Mouse (Mus musculus) midbrain, embryonic 12.5 days (tissue): ENCODE measurements around the gene Wdr19. TPM values are rescaled to one million over a fixed set of nuclear protein-coding genes. Genes with fewer than 3 reads are reported as not detected.

Source experiments
- ATAC-seq: fragments of 200-750 bp; cut with Nextera tagmentation; 2 replicates; pipeline ENCODE4 v1.8.0; 2017; ENCODE audit warnings: low read depth, moderate TSS enrichment, moderate library complexity; ENCODE audit not compliant: low FRiP score
- H3K27ac ChIP-seq: fragments of 300-500 bp; sonication (generic); replicated peaks from 2 replicates; pipeline ENCODE4 v1.5.1; 2016; ENCODE audit warnings: mild to moderate bottlenecking
- H3K27me3 ChIP-seq: fragments of 300-500 bp; sonication (generic); 2 replicates; pipeline ENCODE4 v1.6.1; 2016; ENCODE audit warnings: mild to moderate bottlenecking
- H3K36me3 ChIP-seq: fragments of 300-500 bp; sonication (generic); 2 replicates; pipeline ENCODE4 v1.6.1; 2016
- H3K4me1 ChIP-seq: fragments of 300-500 bp; sonication (generic); 2 replicates; pipeline ENCODE4 v1.6.1; 2016
- H3K4me2 ChIP-seq: fragments of 300-500 bp; sonication (generic); replicated peaks from 2 replicates; pipeline ENCODE4 v1.6.1; 2016; ENCODE audit warnings: mild to moderate bottlenecking, moderate library complexity
- H3K4me3 ChIP-seq: fragments of 300-500 bp; sonication (generic); 2 replicates; pipeline ENCODE4 v1.5.1; 2016; ENCODE audit warnings: mild to moderate bottlenecking
- H3K9ac ChIP-seq: fragments of 300-500 bp; sonication (generic); replicated peaks from 2 replicates; pipeline ENCODE4 v1.6.1; 2016; ENCODE audit warnings: mild to moderate bottlenecking, moderate library complexity
- H3K9me3 ChIP-seq: fragments of 300-500 bp; sonication (generic); 2 replicates; pipeline ENCODE4 v1.6.1; 2016; ENCODE audit warnings: mild to moderate bottlenecking
- WGBS: fragments of 180-500 bp; shearing (Covaris S2); methylation state at CpG from one replicate; pipeline ENCODE4 v1.1.7; 2016; 5-methylcytosine and 5-hydroxymethylcytosine counted together
- polyA plus RNA-seq: library from polyadenylated mRNA; unstranded; fragments of >200 nt; fragmentation: Nextera tagmentation; extraction: Ambion mirVana; gene quantifications from 2 replicates; pipeline ENCODE4 v1.2.1, GENCODE M21; 2016

The Wdr19 gene
- polyA plus RNA-seq, 1 experiment from 2014 or later, result 16.6 TPM

- Histone ChIP-seq H3K4me1 (no peaks in the 10 kb centered on the region), H3K36me3 (0 out of 2 replicates have a peak, but pooled peaks cover 11% of the 10 kb centered on the region), H3K9ac (no peak overlapping the region), H3K9me3 (no peaks in the 10 kb centered on the region), H3K27ac (no peak overlapping the region), H3K4me3 (no peak overlapping the region), H3K27me3 (no peaks in the 10 kb centered on the region), H3K4me2 (no peak overlapping the region)
- WGBS, result 88% methylated on average over 11 of the region's 11 CpGs
- no peak for ATAC-seq
Measured at GRCm38 (mm10) chr5:65217305-65218269, 18.1 kb downstream of the Wdr19 start.

- no peak overlapping the region for H3K27ac ChIP-seq
- no peak overlapping the region for H3K4me2 ChIP-seq
- H3K36me3 ChIP-seq, result peaks cover 35% of the 10 kb centered on the region; the same call in 1 of the 2 replicates
- WGBS, result 86% methylated on average over 7 of the region's 7 CpGs
- no peak overlapping the region for H3K9ac ChIP-seq
- no peaks in the 10 kb centered on the region for H3K4me1 ChIP-seq
- H3K4me3 ChIP-seq, result no peak overlapping the region
- H3K27me3 ChIP-seq, result no peaks in the 10 kb centered on the region
- no peak for ATAC-seq
- H3K9me3 ChIP-seq, result no peaks in the 10 kb centered on the region
Measured at GRCm38 (mm10) chr5:65221037-65221436, 21.5 kb downstream of the Wdr19 start.

DNA sequence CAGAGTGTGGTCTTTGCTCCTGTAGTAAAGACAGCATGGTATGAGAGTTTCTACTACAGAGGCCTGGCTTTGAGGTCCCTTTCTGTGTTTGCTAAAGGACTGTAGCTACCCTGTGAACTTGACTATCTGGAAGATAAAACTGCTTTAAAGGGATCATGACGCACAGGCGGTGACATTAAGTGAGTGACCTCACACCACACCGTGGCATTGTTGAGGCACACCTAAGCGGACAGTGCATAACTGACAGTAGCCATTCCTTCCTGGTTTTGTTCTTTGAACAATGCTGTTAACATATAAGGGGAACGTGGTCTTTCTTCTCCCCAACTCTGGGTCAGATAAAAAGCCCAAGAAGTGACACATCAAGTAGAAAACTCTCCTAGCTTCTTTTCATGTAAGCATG, 24.6 kb downstream of the Wdr19 start:
- no peaks in the 10 kb centered on the region for H3K9me3 ChIP-seq
- H3K4me3 ChIP-seq, result no peak overlapping the region
- peaks cover 52% of the 10 kb centered on the region for H3K36me3 ChIP-seq
- H3K27me3 ChIP-seq, result no peaks in the 10 kb centered on the region
- ATAC-seq, result no peak
- no peaks in the 10 kb centered on the region for H3K4me1 ChIP-seq
- 92% methylated on average over 5 of the region's 5 CpGs for WGBS
- no peak overlapping the region for H3K9ac ChIP-seq
- no peak overlapping the region for H3K27ac ChIP-seq
- no peak overlapping the region for H3K4me2 ChIP-seq

DNA sequence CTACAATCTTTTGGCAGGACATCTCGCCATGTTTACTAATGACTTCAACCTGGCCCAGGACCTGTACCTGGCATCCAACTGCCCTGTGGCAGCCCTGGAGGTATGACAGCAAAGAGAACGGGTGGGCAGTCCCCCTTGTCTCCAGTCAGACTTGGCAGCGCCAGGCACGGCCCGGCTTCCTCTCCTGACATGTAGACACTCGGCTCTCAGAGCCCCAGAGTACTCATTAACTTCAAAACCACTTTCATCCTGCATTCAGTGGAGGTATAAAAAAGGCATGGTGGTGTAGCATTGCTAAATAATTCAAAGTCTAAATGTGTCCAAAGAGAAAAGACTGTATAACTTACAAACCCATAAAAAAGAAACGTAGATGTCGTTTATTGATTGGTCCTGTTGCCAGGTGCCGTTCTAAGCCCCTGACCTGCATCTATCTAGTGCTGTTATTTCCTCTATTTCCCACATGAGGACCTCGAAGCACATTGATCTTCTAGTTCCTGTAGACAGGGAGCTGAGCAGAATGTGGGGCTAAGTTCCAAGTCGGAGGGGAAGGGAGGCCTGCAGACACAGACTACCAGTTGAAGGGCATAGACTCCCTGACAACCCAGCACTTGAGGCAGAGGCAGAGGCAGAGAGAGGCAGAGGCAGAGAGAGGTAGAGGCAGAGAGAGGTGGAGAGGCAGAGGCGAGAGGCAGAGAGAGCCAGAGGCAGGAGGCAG, 31.9 kb downstream of the Wdr19 start:
- 87% methylated on average over 12 of the region's 12 CpGs for WGBS
- H3K27me3 ChIP-seq, result no peaks in the 10 kb centered on the region
- H3K27ac ChIP-seq, result no peak overlapping the region
- H3K36me3 ChIP-seq, result peaks cover 38% of the 10 kb centered on the region
- no peaks in the 10 kb centered on the region for H3K4me1 ChIP-seq
- no peak overlapping the region for H3K9ac ChIP-seq
- no peak for ATAC-seq
- no peak overlapping the region for H3K4me3 ChIP-seq
- no peak overlapping the region for H3K4me2 ChIP-seq
- H3K9me3 ChIP-seq, result no peaks in the 10 kb centered on the region

- no peaks in the 10 kb centered on the region for H3K9me3 ChIP-seq
- WGBS, result 56% methylated on average over 5 of the region's 5 CpGs
- H3K4me3 ChIP-seq, result no peak overlapping the region
- H3K4me1 ChIP-seq, result no peaks in the 10 kb centered on the region
- no peaks in the 10 kb centered on the region for H3K27me3 ChIP-seq
- H3K36me3 ChIP-seq, result peaks cover 10% of the 10 kb centered on the region; the same call in 1 of the 2 replicates
- ATAC-seq, result no peak
- H3K9ac ChIP-seq, result no peak overlapping the region
- no peak overlapping the region for H3K4me2 ChIP-seq
- H3K27ac ChIP-seq, result no peak overlapping the region
Measured at GRCm38 (mm10) chr5:65242740-65243139, 43.2 kb downstream of the Wdr19 start.

DNA sequence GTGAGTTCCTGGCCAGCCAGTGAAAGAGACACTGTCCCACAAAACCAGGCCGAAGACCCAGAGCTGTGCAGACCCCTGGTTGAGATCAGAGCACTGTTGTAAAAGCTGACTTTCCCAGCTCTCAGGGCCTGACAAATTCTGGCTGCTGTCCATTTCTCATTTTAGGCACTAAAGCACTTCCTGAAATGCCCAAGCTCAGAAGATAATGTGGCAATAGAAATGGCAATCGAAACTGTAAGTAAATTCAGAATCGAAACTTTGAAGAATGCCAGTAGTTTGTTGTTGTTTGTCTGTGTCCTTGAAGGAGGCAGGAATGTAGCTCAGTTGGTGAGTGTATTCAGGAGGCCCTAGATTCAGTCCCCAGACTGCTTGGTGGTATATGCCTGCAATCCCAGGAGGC, 47.8 kb downstream of the Wdr19 start:
- Histone ChIP-seq H3K36me3 (peaks cover 26% of the 10 kb centered on the region), H3K4me3 (no peak overlapping the region), H3K4me2 (no peak overlapping the region), H3K4me1 (no peaks in the 10 kb centered on the region), H3K27ac (no peak overlapping the region), H3K9ac (no peak overlapping the region), H3K27me3 (no peaks in the 10 kb centered on the region), H3K9me3 (no peaks in the 10 kb centered on the region)
- no peak for ATAC-seq
- 91% methylated on average over 3 of the region's 3 CpGs for WGBS

DNA sequence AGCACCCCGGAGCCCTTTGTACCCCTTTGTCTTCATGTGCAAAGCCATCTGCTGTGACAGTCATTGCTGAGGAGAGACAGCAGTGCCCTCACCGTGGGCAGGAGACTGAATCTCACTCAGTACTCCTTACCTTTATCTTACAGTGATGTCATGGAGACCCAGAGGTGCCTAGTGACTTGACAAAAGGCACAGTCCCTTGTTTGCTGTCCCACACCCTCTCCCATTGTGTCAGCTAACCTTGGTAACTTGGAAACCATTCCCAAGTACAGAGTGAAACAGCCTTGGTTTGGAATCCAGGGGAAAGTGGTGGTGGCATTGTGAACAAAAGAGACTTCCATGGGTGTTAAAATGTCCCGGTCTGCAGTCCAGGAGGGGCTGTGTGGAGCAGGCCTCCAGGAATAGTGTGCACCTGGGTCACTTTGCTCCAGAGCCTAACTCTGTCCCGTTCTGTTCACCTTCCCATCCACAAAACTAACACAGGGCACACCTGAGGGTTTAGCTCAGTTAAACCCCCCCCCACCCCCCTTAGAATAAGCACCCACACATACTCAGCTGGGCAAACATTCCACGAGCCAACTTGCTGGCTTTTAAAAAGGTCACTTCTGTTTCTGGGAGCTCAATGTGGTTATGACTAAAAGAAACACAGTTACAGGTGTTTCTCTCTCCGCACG, 50.8 kb downstream of the Wdr19 start:
- H3K36me3 ChIP-seq, result peaks cover 41% of the 10 kb centered on the region
- H3K9me3 ChIP-seq, result no peaks in the 10 kb centered on the region
- H3K27me3 ChIP-seq, result no peaks in the 10 kb centered on the region
- peak; percentile 23; the same call in 1 of the 2 replicates for ATAC-seq
- no peak overlapping the region for H3K9ac ChIP-seq
- H3K4me1 ChIP-seq, result no peaks in the 10 kb centered on the region
- no peak overlapping the region for H3K4me3 ChIP-seq
- WGBS, result 68% methylated on average over 7 of the region's 7 CpGs
- no peak overlapping the region for H3K4me2 ChIP-seq
- no peak overlapping the region for H3K27ac ChIP-seq

DNA sequence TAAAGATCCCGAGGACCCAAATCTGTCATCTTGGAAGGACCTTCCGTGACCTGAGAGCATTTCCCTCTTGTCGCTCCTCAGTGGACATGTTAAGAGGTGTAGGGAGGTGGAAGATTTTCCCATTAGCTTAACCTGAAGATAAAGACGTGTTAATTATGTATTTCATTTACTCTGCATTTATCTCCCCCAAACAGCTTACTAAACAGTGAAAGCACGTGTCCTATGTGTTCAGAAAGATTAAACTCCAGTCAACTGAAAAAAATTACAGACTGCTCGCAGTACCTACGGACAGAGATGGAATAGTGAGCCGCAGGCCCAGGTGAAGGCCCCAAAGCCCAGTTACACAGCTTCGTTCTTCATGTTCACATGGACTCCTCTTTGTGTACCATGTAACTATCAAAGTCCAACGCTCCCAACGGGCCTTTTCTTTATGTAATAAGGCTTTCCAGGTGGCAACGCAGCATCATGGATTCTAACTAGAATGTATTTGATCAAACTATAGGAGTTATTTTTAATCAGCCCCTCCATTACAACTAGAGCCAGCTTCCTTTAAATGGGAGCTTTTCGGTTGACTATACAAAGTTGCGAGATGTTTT, 58.5 kb downstream of the Wdr19 start:
- H3K4me2 ChIP-seq, result no peak overlapping the region
- H3K36me3 ChIP-seq, result peaks cover 61% of the 10 kb centered on the region
- no peak overlapping the region for H3K4me3 ChIP-seq
- H3K9me3 ChIP-seq, result no peaks in the 10 kb centered on the region
- no peaks in the 10 kb centered on the region for H3K27me3 ChIP-seq
- H3K27ac ChIP-seq, result no peak overlapping the region
- WGBS, result 89% methylated on average over 14 of the region's 14 CpGs
- no peaks in the 10 kb centered on the region for H3K4me1 ChIP-seq
- no peak overlapping the region for H3K9ac ChIP-seq
- no peak for ATAC-seq

DNA sequence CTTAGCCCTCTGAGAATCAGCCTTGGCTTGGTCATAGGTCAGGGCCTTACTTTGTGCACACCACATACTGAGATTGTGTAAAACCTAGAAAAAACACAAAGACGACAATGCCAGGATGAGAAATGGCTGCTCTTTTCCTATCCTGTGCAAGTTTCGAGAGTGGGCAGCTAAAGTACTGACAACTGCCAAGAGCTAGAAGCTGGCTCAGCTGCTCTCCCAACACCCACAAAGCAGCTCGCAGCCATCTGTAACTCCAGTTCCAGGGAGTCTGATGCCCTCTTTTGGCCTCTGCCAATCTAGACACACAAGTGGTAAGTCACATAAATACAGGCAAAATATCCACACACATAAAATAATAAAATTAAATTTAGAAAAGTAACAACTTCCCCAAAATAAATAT, 74.5 kb downstream of the Wdr19 start:
- H3K4me1 ChIP-seq, result no peaks in the 10 kb centered on the region
- no peak overlapping the region for H3K27ac ChIP-seq
- H3K36me3 ChIP-seq, result peaks cover 60% of the 10 kb centered on the region

DNA sequence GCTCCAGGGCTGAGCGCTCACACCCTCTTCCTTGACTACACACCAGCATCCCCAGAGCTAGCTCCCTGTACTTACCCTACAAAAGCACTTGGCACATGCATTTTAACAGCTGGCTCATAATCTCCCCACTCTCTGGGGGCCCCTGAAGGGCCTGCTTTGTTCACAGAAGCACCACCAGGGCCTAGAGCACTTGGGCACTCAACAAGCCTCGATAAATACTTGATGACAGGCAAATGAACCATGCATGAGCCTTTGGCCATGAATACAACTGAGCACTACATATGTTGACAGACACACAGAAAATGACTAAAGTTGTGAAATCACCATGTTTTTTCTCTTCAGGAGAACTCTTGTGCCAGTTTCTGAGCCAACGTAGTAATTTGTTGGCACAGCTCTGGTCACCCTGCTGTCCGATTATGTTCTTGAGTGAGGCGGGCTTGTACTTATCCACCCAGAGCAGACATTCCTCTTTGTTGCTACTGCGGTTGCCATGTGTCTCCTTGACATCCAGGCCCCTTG, 79.7 kb downstream of the Wdr19 start:
- WGBS, result 89% methylated on average over 6 of the region's 6 CpGs

More for the DNA sequence above, 74.5 kb downstream of the Wdr19 start:
- Histone ChIP-seq H3K9ac (no peak overlapping the region), H3K27me3 (no peaks in the 10 kb centered on the region), H3K4me2 (no peak overlapping the region), H3K4me3 (no peak overlapping the region), H3K9me3 (no peaks in the 10 kb centered on the region)
- ATAC-seq, result no peak
- 86% methylated on average over 3 of the region's 3 CpGs for WGBS

DNA sequence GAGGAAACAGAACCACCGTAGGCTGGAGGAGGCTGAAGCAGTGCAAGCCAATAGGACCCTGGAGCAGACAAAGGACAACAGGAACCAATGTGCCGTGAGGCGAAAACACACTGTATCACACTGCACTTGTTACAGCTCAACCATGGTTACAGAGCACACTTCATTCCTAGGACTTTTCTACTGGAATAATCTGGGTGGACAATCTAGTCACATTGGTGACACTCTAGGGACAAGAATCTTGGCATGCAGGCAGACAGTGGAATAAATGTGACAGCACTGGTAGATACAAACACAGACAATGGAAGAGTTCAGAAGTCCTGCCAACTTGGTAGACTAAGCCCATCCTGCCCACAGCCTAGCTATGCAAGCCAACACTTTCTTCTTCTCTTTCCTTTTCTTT, 81.7 kb downstream of the Wdr19 start:
- no peak overlapping the region for H3K27ac ChIP-seq
- 97% methylated on average over 3 of the region's 3 CpGs for WGBS
- H3K9me3 ChIP-seq, result no peaks in the 10 kb centered on the region
- no peak for ATAC-seq
- no peak overlapping the region for H3K9ac ChIP-seq
- no peaks in the 10 kb centered on the region for H3K4me1 ChIP-seq
- peaks cover 46% of the 10 kb centered on the region for H3K36me3 ChIP-seq
- no peak overlapping the region for H3K4me3 ChIP-seq
- no peaks in the 10 kb centered on the region for H3K27me3 ChIP-seq
- H3K4me2 ChIP-seq, result no peak overlapping the region

More for the DNA sequence above, 79.7 kb downstream of the Wdr19 start:
- ATAC-seq, result no peak
- Histone ChIP-seq H3K9me3 (no peaks in the 10 kb centered on the region), H3K4me2 (no peak overlapping the region), H3K36me3 (peaks cover 49% of the 10 kb centered on the region), H3K4me1 (no peaks in the 10 kb centered on the region), H3K4me3 (no peak overlapping the region), H3K9ac (no peak overlapping the region), H3K27ac (no peak overlapping the region), H3K27me3 (no peaks in the 10 kb centered on the region)
